ENCODE assay signal across 9 mouse cellular contexts in the genomic region with DNA sequence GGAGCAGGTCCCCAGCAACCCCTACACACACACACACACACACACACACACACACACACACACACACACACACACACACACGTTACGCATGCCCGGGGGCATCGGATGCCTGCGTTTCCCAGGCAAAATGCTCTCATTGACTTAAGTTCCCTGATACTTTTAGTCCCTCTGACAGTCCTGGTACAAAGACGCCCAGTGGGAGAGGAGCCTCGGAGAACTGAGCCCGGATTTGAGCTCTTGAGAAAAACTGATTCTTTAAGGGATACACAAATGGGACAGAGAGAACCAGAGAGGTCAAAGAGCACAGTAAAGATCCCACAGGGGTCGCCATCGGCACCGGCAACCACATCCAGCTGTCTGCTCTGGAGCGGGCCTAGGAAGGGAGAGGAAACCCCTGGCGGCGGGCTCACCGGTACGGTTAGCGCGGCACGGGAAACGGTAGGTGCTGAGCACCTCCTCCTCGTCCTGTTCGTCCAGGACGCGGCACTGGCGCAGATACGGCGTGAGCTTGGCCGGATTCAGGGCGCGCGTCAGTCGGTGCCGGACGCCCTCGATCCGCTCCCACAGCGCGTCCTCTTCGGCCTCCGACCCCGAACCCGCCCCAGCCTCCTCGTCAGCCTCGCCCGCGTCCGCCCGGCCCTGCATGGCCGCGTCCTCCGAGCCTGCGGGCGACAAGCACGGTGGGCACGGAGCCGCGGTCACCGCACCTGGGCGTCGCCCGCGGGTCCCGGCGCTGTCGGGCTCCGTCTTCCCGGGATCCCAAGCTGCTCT. TPM values are rescaled to one million over a fixed set of nuclear protein-coding genes. Genes with fewer than 3 reads are reported as not detected.
DNase-seq lines count a peak whose midpoint lies in the region; ATAC-seq and TF ChIP-seq lines count a peak whose summit lies in the region.
"Had no signal": no experiment of that assay in that cellular context is flagged by ENCODE, and none has a peak within 500 bp of the region (broad histone marks: within the 10 kb centered on the region; RNA-seq: fewer than 3 reads in every experiment).

No protein-coding gene starts in this region.

- peak; percentile 96 for DNase-seq in heart, adult 11 months
- no peak for DNase-seq in heart, postnatal 25 days (ENCODE audit: low spot score)
- no peak for DNase-seq in hindbrain, postnatal 0 days (ENCODE audit: low spot score)
- DNase-seq in lung, embryonic 14.5 days: no peak
- peak; percentile 32 for DNase-seq in retina, postnatal 1 day
- no peak for DNase-seq in layer of hippocampus, adult 9-11 months
- DNase-seq in cerebellum, adult 9-10 months: no peak

- 0 out of 2 replicates have a peak overlapping the region, but pooled peaks have one; percentile 44 for H3K27ac ChIP-seq in embryonic facial prominence, embryonic 15.5 days (replicated peaks)
- peak overlapping the region; percentile 45; the same call in 1 of the 2 replicates for H3K27ac ChIP-seq in hindbrain, postnatal 0 days
- no peak overlapping the region for H3K27ac ChIP-seq in lung, embryonic 14.5 days (ENCODE audit: low read depth)

- TF ChIP-seq CTCF in hindbrain, postnatal 0 days (IDR thresholded peaks at IDR 0.05; ENCODE audit: low read depth): 0 out of 2 replicates have a peak, but pooled peaks have one; percentile 15
- TF ChIP-seq CTCF in lung, embryonic 14.5 days (IDR thresholded peaks at IDR 0.05; ENCODE audit: low read depth): no peak

- peak overlapping the region; percentile 97 for H3K4me2 ChIP-seq in embryonic facial prominence, embryonic 15.5 days (replicated peaks)
- peak overlapping the region; percentile 65 for H3K4me2 ChIP-seq in hindbrain, postnatal 0 days (ENCODE audit: low read depth, low read length)
- peak overlapping the region; percentile 93 for H3K4me2 ChIP-seq in lung, embryonic 14.5 days

- 2% methylated on average over 67 of the region's 67 CpGs for WGBS in embryonic facial prominence, embryonic 15.5 days
- WGBS in hindbrain, postnatal 0 days: 2% methylated on average over 65 of the region's 67 CpGs
- WGBS in lung, embryonic 14.5 days: 4% methylated on average over 67 of the region's 67 CpGs

- peaks cover 45% of the 10 kb centered on the region for H3K4me1 ChIP-seq in embryonic facial prominence, embryonic 15.5 days
- H3K4me1 ChIP-seq in hindbrain, postnatal 0 days (ENCODE audit: insufficient read depth, low read length): peaks cover 6% of the 10 kb centered on the region
- 0 out of 2 replicates have a peak, but pooled peaks cover 8% of the 10 kb centered on the region for H3K4me1 ChIP-seq in lung, embryonic 14.5 days (ENCODE audit: insufficient read depth)

- H3K9ac ChIP-seq in embryonic facial prominence, embryonic 15.5 days: peak overlapping the region; percentile 57
- H3K9ac ChIP-seq in hindbrain, postnatal 0 days (replicated peaks; ENCODE audit: low read length): peak overlapping the region; percentile 55
- H3K9ac ChIP-seq in lung, embryonic 14.5 days: peak overlapping the region; percentile 64

- peak; percentile 21; the same call in 1 of the 2 replicates for ATAC-seq in embryonic facial prominence, embryonic 15.5 days (ENCODE audit: insufficient number of reproducible peaks, low FRiP score, low TSS enrichment, low read depth)
- no peak for ATAC-seq in hindbrain, postnatal 0 days
- ATAC-seq in lung, embryonic 14.5 days (ENCODE audit: insufficient read depth): peak; percentile 33

- peak overlapping the region; percentile 65 for H3K4me3 ChIP-seq in embryonic facial prominence, embryonic 15.5 days (replicated peaks)
- H3K4me3 ChIP-seq in hindbrain, postnatal 0 days (ENCODE audit: low read length): peak overlapping the region; percentile 48
- H3K4me3 ChIP-seq in lung, embryonic 14.5 days (ENCODE audit: low read depth, low read length): peak overlapping the region; percentile 62

- intact Hi-C loops in heart, postnatal 25 days (cut with DNase I): no loop called here

- H3K27me3 ChIP-seq in embryonic facial prominence, embryonic 15.5 days: peaks cover 28% of the 10 kb centered on the region
- peaks cover 7% of the 10 kb centered on the region; the same call in 1 of the 2 replicates for H3K27me3 ChIP-seq in hindbrain, postnatal 0 days (ENCODE audit: insufficient read depth, low read length)
- H3K27me3 ChIP-seq in lung, embryonic 14.5 days (ENCODE audit: insufficient read depth, low read length): peaks cover 25% of the 10 kb centered on the region

- H3K36me3 ChIP-seq in embryonic facial prominence, embryonic 15.5 days: no peaks in the 10 kb centered on the region
- no peaks in the 10 kb centered on the region for H3K36me3 ChIP-seq in hindbrain, postnatal 0 days (ENCODE audit: insufficient read depth, low read length)
- H3K36me3 ChIP-seq in lung, embryonic 14.5 days (ENCODE audit: insufficient read depth): no peaks in the 10 kb centered on the region

- no peaks in the 10 kb centered on the region for H3K9me3 ChIP-seq in embryonic facial prominence, embryonic 15.5 days (replicated peaks)
- H3K9me3 ChIP-seq in hindbrain, postnatal 0 days (ENCODE audit: low read length): no peaks in the 10 kb centered on the region
- H3K9me3 ChIP-seq in lung, embryonic 14.5 days (ENCODE audit: low read depth, low read length): no peaks in the 10 kb centered on the region

RNA-seq across cellular contexts. Expression of a gene that starts 0.7 kb away (rescaled TPM):
- 10 to 100 TPM; 14.8 to 18.3 TPM for total RNA-seq in heart, postnatal 25 days (2021)
- polyA plus RNA-seq in embryonic facial prominence, embryonic 15.5 days (2015; fragmentation: Nextera tagmentation; extraction: Ambion mirVana): 4.3 TPM in 2 replicates
- total RNA-seq in hindbrain, postnatal 0 days (2014; rRNA removed): 0.94 and 1.4 TPM in 2 replicates
- polyA plus RNA-seq in hindbrain, postnatal 0 days (2015; fragmentation: Nextera tagmentation; extraction: Ambion mirVana): 2.3 and 2.6 TPM in 2 replicates
- polyA plus RNA-seq in lung, embryonic 14.5 days (2014; fragmentation: Nextera tagmentation; extraction: Ambion mirVana): 7.8 and 8.5 TPM in 2 replicates

RNA-seq across cellular contexts. Expression of a gene that starts 28.9 kb away (rescaled TPM):
- total RNA-seq in heart, postnatal 25 days (2021): 10 to 100 TPM; 11.6 to 13.2 TPM
- 21.3 and 22.8 TPM in 2 replicates for polyA plus RNA-seq in embryonic facial prominence, embryonic 15.5 days (2015; fragmentation: Nextera tagmentation; extraction: Ambion mirVana)
- total RNA-seq in hindbrain, postnatal 0 days (2014; rRNA removed): 12.7 and 15.2 TPM in 2 replicates
- 16.6 and 17.9 TPM in 2 replicates for polyA plus RNA-seq in hindbrain, postnatal 0 days (2015; fragmentation: Nextera tagmentation; extraction: Ambion mirVana)
- polyA plus RNA-seq in lung, embryonic 14.5 days (2014; fragmentation: Nextera tagmentation; extraction: Ambion mirVana): 28.7 and 34.3 TPM in 2 replicates
- polyA plus RNA-seq: Patski had no signal

RNA-seq across cellular contexts. Expression of a gene that starts 40.3 kb away (rescaled TPM):
- 10 to 100 TPM; 34.1 to 41.0 TPM for total RNA-seq in heart, postnatal 25 days (2021)
- polyA plus RNA-seq in embryonic facial prominence, embryonic 15.5 days (2015; fragmentation: Nextera tagmentation; extraction: Ambion mirVana): 41.5 and 43.8 TPM in 2 replicates
- total RNA-seq in hindbrain, postnatal 0 days (2014; rRNA removed): 20.6 and 22.5 TPM in 2 replicates
- polyA plus RNA-seq in hindbrain, postnatal 0 days (2015; fragmentation: Nextera tagmentation; extraction: Ambion mirVana): 18.1 TPM in 2 replicates
- polyA plus RNA-seq in lung, embryonic 14.5 days (2014; fragmentation: Nextera tagmentation; extraction: Ambion mirVana): 93.2 and 101 TPM in 2 replicates

RNA-seq across cellular contexts. Expression of a gene that starts 53.2 kb away (rescaled TPM):
- under 1 TPM; 0.62 to 0.64 TPM for total RNA-seq in heart, postnatal 25 days (2021)
- 1.0 TPM in 2 replicates for polyA plus RNA-seq in embryonic facial prominence, embryonic 15.5 days (2015; fragmentation: Nextera tagmentation; extraction: Ambion mirVana)
- not detected in 2 replicates for total RNA-seq in hindbrain, postnatal 0 days (2014; rRNA removed)
- not detected in 2 replicates for polyA plus RNA-seq in hindbrain, postnatal 0 days (2015; fragmentation: Nextera tagmentation; extraction: Ambion mirVana)
- polyA plus RNA-seq in lung, embryonic 14.5 days (2014; fragmentation: Nextera tagmentation; extraction: Ambion mirVana): 0.34 TPM in 1 of 2 replicates, not detected in the other

Comparison
In these comparisons a context has a peak if more than half of its experiments do, and no peak if none do; other contexts are left out.
1. DNase-seq: peak in heart, adult 11 months (single experiment) and retina, postnatal 1 day (single experiment); none in heart, postnatal 25 days (single experiment), hindbrain, postnatal 0 days (single experiment), lung, embryonic 14.5 days (single experiment), layer of hippocampus, adult 9-11 months (single experiment) and cerebellum, adult 9-10 months (single experiment).
2. Peak in every context shown above with its lines, with median percentiles within 50 percentile points of each other: H3K4me2 ChIP-seq, H3K4me3 ChIP-seq and H3K9ac ChIP-seq.